Mouse (Mus musculus) ovary, adult 10 weeks (tissue): ENCODE results near the gene Hmces. TPM values are rescaled to one million over a fixed set of nuclear protein-coding genes. Genes with fewer than 3 reads are reported as not detected.

Experiments used
- polyA plus RNA-seq: library from polyadenylated mRNA; stranded (reverse); fragments of 350-450 nt; fragmentation: Illumina TruSeq; extraction: RNeasy Lipid Tissue Mini Kit (QIAGEN cat#74804); gene quantifications from one replicate; pipeline ENCODE4 v1.2.3, GENCODE M21; 2014

Hmces gene
- polyA plus RNA-seq = 11.7 TPM

GRCm38 (mm10) chr6:87913661-87914325 is at the start of gene Hmces:
Hmces (plus strand) TSS chr6:87913935.

GRCm38 (mm10) chr6:87887594-87888233 is 26.0 kb upstream of the Hmces start, which contains the start of gene Copg1:
Copg1 (plus strand) TSS chr6:87887814.

GRCm38 (mm10) chr6:87981547-87982256 is 68.0 kb downstream of the Hmces start, which contains the start of gene H1fx:
H1fx (minus strand) TSS chr6:87981637.

Other genes starting within 250 kb of the Hmces start
- gene Aplf, start 241.7 kb upstream of the Hmces start, polyA plus RNA-seq = 15.9 TPM
- gene Efcc1, start 183.1 kb upstream of the Hmces start, polyA plus RNA-seq = not detected
- not detected for gene Gp9, start 135.9 kb upstream of the Hmces start, polyA plus RNA-seq
- 8.1 TPM for gene Rab43, start 101.8 kb upstream of the Hmces start, polyA plus RNA-seq
- gene Gm45140, start 78.1 kb upstream of the Hmces start, polyA plus RNA-seq = not detected
- gene Isy1, start 75.1 kb upstream of the Hmces start, polyA plus RNA-seq = 30.8 TPM
- 1,095 TPM for gene Cnbp, start 62.8 kb upstream of the Hmces start, polyA plus RNA-seq
- 30.0 TPM for gene Copg1, start 26.1 kb upstream of the Hmces start, polyA plus RNA-seq
- gene H1fx, start 67.7 kb downstream of the Hmces start, polyA plus RNA-seq = not detected
- 337 TPM for gene Rab7, start 131.3 kb downstream of the Hmces start, polyA plus RNA-seq
- 232 TPM for gene Rpn1, start 170.5 kb downstream of the Hmces start, polyA plus RNA-seq